Mouse (Mus musculus) adrenal gland, postnatal 4 days (tissue): Measurements from ENCODE around the gene Slc39a9. TPM values are rescaled to one million over a fixed set of nuclear protein-coding genes. Genes with fewer than 3 reads are reported as not detected.

Experiments
- DNase-seq, 2 experiments: peaks; one replicate each; pipeline ENCODE4 v3.0.0; 2021 to 2022; ENCODE audit warnings: low spot score in 2 of 2, mixed read lengths in 2 of 2
- total RNA-seq, 2 experiments: library from RNA; stranded (reverse); gene quantifications; 2 replicates each; pipeline ENCODE4 v1.2.3; 2021

Gene Slc39a9
- total RNA-seq, 2 experiments from 2014 or later = 43.2 to 47.9 TPM

- no peak for DNase-seq
These were observed 63.4 kb downstream of the Slc39a9 start for GRCm38 (mm10) chr12:80706915-80707604.

DNA sequence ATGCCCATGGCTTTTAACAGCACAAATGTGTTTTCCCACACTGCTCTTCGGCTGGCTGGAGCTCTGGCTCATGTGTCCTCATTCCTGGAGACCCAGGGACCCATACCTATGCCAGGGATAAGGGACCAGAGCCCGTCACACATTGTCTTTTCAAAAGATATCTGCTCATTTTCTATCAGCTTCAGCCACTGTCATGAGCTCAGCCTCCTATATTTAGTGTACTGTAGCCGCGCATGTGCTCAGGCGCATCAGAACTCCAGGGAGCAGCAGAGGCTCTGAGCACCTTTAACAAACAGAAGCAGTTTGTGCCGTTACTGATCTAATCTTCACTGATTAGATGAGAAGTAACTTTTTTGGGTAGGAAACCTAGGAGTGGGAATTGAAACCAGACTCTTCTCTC, 72.2 kb downstream of the Slc39a9 start:
- DNase-seq = no peak

DNA sequence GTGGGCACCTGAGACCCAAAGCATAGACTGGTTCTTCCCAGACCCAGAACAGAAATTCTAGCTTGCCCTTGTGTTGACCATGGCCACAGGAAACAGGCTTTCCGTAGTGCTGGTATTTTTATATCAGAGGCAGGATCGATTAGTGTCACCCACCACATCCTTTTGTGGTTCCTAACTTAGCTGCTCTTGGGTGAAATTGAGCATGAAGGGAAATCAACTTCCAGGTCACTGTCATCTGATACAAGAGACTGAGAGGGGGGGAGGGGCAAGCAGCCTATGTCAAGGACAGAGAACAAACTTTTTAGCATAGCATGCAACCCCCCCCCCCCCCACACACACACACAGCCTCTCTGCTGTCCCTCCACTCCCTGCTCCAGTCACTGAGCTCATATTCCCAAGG, 75.5 kb downstream of the Slc39a9 start:
- DNase-seq = no peak

DNA sequence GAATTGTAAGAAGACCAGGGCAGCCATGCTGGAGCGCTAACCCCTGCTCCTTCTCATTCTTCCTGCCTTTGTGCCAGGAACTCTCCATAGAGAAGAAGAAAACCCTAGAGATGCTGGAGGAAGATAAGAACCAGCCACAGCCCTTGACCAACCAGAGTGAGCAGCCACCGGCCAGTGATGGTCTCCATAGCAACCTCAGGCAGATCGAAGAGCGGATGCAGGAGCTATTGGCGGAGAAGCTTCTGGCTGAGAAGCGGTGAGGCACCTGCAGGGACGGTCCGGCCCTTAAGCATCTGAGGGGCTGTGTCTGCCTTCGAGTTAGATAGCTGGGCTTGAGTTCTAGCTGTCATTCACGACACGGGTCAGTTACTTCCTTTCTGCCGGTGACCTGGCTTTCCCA, 76.8 kb downstream of the Slc39a9 start:
- no peak for DNase-seq

DNA sequence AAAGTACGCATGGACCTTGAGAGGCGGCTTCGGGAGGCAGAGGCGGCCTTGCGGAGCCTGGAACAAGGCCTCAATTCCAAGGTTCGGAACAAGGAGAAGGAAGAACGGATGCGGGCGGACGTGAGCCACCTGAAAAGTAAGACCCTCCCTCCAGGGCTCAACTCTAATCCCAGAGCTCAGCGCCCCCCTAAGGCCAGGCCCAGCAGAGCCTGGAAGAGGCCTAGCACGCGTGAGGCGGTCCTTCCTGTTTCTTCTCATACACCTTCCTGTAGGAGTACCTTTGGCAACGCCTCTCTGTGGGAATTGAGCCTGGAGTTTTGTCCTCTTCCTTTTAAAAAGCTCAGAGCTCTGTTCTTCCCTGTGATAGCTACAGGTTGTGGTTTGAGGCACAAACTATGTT, 77.8 kb downstream of the Slc39a9 start:
- DNase-seq = no peak

GRCm38 (mm10) chr12:80724853-80725559, 81.3 kb downstream of the Slc39a9 start:
- DNase-seq = peak; percentile 57 to 69

DNA sequence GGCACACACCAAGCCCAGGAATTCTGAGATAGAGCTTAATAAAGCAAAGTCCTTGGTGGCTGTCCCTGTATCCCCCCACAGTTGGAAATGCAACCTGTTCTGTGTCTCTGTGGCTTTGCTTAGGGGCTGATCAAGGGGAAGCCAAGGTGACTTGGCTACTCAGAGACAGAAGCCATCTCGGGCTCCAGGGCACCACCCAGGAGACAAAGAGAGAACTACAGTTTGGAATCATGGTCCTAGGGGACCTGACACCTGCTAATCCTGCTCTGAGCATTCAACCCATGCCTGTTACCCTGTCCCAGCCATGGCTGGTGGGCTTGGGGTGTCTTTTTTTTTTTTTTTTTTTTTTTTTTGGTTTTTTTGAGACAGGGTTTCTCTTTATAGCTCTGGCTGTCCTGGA, 84.5 kb downstream of the Slc39a9 start:
- DNase-seq = no peak

GRCm38 (mm10) chr12:80728814-80729213, 85.1 kb downstream of the Slc39a9 start:
- DNase-seq = no peak

GRCm38 (mm10) chr12:80729758-80730530, 86.3 kb downstream of the Slc39a9 start:
- no peak for DNase-seq

- peak in 1 of 2 experiments; percentile 14 for DNase-seq
These were observed 86.9 kb downstream of the Slc39a9 start for GRCm38 (mm10) chr12:80730567-80730966.

Other genes with a start within 250 kb of the Slc39a9 start
- 10 to 100 TPM; 47.7 to 48.6 TPM for gene Dcaf5, start 207.3 kb upstream of the Slc39a9 start, total RNA-seq
- gene Exd2, start 180.8 kb upstream of the Slc39a9 start, total RNA-seq = 10 to 100 TPM; 19.9 to 22.3 TPM
- 10 to 100 TPM; 22.4 to 23.1 TPM for gene Galnt16, start 125.6 kb upstream of the Slc39a9 start, total RNA-seq
- 10 to 100 TPM; 89.2 to 96.4 TPM for gene Erh, start 458 bp downstream of the Slc39a9 start, total RNA-seq
- gene Plekhd1, start 48.7 kb downstream of the Slc39a9 start, total RNA-seq = 1 to 10 TPM in 1 of 2 experiments, under 1 TPM in 1; 0.25 to 2.1 TPM
- under 1 TPM; 0.20 to 0.28 TPM for gene Ccdc177, start 116.8 kb downstream of the Slc39a9 start, total RNA-seq
- gene Susd6, start 146.6 kb downstream of the Slc39a9 start, total RNA-seq = 10 to 100 TPM; 48.4 to 51.0 TPM